Mouse (Mus musculus): ENCODE measurements around the gene Traf1.
A peak's percentile ranks its signal among the peaks of the same experiment; 100 is the strongest.

Gene Traf1

DNA sequence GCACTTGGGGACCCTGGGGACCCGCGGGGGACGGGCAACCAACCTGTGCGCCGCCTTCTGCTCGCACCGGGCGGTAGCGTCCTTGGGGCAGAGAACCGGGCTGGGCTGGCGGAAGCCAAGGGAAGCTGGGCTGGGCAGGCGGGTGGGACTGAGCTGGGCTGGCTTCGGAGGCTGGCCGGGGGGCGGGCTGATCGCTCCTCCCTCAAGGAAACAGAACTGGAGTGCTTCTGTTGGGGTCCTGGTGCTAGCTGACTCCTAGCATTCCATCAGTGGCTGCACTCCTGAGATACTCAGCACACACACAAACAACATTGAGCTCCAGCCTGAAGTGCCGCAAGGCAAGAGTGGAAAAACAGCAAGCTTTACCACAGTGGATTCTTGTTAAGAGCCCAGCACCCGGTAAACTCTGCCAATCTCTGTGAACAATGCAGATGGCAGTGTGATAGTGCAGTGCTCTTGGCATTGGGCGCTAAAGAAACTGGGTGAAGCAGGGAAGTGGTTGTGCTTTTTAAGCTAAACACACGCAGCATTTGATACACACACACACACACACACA lies at the start of gene Traf1:
Gene Traf1 (minus strand): TSS at position 292 of the 556 bp plus-strand sequence.
- peak; percentile 23 for DNase-seq (ENCODE audit: low spot score)

- no peak for DNase-seq (ENCODE audit: low spot score)
These were observed 37.4 kb upstream of the Traf1 start for GRCm38 (mm10) chr2:34998956-34999355.

GRCm38 (mm10) chr2:34996506-34996905 lies 34.9 kb upstream of the Traf1 start:
- DNase-seq (ENCODE audit: low spot score), result no peak

- no peak for DNase-seq (ENCODE audit: low spot score)
These were observed 32.3 kb upstream of the Traf1 start for GRCm38 (mm10) chr2:34993696-34994356.

- DNase-seq (ENCODE audit: low spot score), result no peak
These were observed 31.4 kb upstream of the Traf1 start for GRCm38 (mm10) chr2:34992729-34993695.

- no peak for DNase-seq (ENCODE audit: low spot score)
These were observed 30.4 kb upstream of the Traf1 start for GRCm38 (mm10) chr2:34991966-34992365.

DNA sequence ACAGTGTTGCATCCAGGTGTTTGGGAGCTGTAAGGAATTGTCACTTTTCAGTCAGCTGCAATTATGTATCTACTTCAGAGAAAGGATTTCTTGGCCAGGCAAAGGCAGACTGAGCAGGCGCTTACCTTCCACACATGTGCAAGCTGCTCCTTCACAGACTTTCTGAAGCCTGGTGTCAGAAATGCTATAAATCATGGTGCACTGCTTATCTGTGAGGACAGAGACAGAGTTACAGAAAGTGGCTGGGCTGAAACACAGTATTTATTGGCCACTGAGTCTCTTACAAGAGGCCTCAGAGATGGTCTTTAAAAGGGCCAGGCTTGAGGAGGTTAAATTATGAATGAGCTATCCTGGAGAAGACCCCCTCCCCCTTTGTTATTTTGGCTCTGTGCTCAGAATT lies 28.2 kb upstream of the Traf1 start:
- DNase-seq (ENCODE audit: low spot score), result peak; percentile 40

DNA sequence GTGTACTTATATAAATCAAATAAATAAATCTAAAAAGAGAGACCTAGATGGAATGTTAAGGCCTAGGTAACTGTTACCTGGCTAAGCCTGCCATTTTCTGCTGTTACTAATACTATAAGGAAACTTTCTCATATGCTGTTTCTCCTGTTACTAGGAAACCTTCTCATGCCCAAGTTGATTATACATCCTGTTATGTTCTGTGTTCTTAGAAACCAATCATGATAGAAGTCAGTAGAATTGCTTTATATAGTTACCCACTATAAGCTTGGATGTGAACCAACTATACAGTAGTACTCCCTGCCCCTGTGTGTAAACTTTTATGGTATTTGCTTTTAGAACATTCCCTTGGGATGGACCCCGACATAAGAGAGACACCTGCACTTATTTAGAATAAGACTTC lies 26.0 kb upstream of the Traf1 start:
- no peak for DNase-seq (ENCODE audit: low spot score)

GRCm38 (mm10) chr2:34984885-34985284 lies 23.3 kb upstream of the Traf1 start:
- no peak for DNase-seq (ENCODE audit: low spot score)

- DNase-seq (ENCODE audit: low spot score), result peak; percentile 46
These were observed 21.5 kb upstream of the Traf1 start for GRCm38 (mm10) chr2:34982906-34983698.

GRCm38 (mm10) chr2:34982096-34982724 lies 20.6 kb upstream of the Traf1 start:
- no peak for DNase-seq (ENCODE audit: low spot score)

DNA sequence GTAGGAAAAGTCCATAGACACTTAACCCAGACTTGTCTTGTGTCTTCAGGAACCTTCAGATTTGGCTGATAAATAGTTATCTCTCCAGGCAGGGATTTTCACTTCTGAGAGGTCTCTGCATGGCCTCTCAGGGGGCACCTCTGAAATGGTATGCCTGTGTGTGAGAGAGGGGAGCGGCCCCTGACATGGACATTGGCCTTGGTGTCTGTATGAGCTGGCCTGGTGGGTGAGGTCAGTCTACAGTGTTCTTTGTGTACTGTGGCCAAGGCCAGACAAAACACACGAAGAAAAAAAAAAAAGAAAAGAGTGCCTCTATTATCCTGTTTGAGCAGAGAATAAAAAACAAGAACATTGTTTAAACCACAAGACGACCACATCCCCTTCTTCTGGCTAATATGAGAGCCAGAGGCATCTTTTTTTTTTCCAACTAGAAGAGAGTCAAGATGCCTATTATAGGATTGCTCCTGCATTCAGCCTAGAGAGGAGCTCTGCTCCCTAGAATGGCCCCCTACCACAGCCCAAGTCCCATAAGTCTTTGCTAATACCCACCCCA lies 18.0 kb upstream of the Traf1 start:
- DNase-seq (ENCODE audit: low spot score), result no peak

- no peak for DNase-seq (ENCODE audit: low spot score)
These were observed 16.7 kb upstream of the Traf1 start for GRCm38 (mm10) chr2:34978226-34978625.

- DNase-seq (ENCODE audit: low spot score), result no peak
These were observed 15.5 kb upstream of the Traf1 start for GRCm38 (mm10) chr2:34976945-34977658.

- DNase-seq (ENCODE audit: low spot score), result no peak
These were observed 14.9 kb upstream of the Traf1 start for GRCm38 (mm10) chr2:34976447-34976846.

- DNase-seq (ENCODE audit: low spot score), result no peak
These were observed 11.5 kb upstream of the Traf1 start for GRCm38 (mm10) chr2:34973087-34973486.

DNA sequence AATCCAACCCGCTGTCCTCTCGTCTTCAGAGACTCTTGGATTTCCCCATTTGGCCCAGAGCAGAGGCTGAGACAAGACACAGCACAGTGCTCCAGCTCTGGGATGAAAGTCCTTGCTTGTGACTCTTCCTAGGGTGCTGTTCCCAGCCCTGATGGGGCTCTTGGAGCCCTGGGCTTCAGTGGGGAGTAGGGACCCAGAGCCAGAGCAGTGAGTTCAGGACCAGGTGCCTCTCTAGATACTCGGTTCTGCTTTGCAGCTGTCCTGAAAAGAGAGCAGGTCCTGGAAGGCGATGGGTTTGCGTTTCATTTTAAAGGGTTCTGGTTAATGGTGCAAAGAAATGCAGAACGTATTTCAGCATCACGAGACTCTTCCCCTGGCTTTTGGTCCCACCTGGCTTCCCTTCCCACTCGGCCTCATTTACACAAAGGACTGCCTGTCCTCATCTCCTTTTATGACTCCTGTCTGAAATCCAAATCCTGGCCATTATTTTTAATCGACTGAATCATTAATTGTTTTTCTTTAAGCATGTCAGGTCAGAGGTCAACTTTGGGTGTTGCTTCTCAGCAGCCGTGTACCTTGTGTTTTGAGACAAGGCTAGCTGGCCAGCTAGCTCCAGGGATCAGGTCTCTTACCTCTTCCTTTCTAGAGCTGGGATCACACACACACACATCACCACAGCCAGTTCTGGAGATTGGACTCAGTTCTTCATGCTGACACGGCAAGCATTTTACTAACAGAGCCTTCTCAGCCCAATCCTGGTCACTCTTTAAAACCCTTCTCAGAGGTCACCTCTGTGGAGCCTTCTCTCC lies 9.7 kb upstream of the Traf1 start:
- no peak for DNase-seq (ENCODE audit: low spot score)

GRCm38 (mm10) chr2:34970092-34970750 lies 8.6 kb upstream of the Traf1 start:
- DNase-seq (ENCODE audit: low spot score), result peak; percentile 41

DNA sequence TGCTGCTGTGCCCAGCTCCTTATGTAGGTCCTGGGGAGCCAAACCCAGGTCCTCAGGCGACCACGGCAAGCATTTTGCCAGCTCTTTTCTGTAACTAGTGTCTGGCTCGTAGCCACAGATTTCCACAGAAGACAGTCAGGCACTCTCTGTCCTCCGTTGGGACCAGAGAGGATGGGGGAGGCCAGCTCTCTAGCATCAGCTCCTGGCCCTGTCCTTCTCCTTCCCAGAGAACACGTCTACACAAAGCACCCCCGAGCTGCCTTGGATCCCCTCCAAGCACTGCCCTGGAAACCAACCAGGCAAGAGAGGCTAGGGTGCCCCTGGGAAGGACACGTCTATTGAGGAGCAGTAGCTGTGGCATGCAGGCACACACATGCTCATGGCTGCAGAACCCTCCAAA lies 7.6 kb upstream of the Traf1 start:
- DNase-seq (ENCODE audit: low spot score), result peak; percentile 59

Data from testis, postnatal 14 days (tissue).